Mouse (Mus musculus) cerebellum, postnatal 14 days (tissue): ENCODE measurements at regions not wholly inside any gene's neighbourhood (a gene's known extent, or its start where the extent isn't known, plus 50 kb on each side); places are given as distances from the start of the nearest gene placed in this dataset.

Experiments
- DNase-seq, 2 experiments: peaks; one replicate each; pipeline ENCODE4 v3.0.0; 2021; ENCODE audit warnings: mixed read lengths in 2 of 2

GRCm38 (mm10) chr12:58441962-58442361 lies 172.9 kb upstream of the Clec14a start:
- DNase-seq = no peak

- no peak for DNase-seq
Measured at GRCm38 (mm10) chr12:58440666-58441065, 171.6 kb upstream of the Clec14a start.

GRCm38 (mm10) chr12:58437031-58437430 lies 167.9 kb upstream of the Clec14a start:
- DNase-seq = no peak

- no peak for DNase-seq
Measured at GRCm38 (mm10) chr12:58434504-58434903, 165.4 kb upstream of the Clec14a start.

GRCm38 (mm10) chr12:58429929-58430328 lies 160.8 kb upstream of the Clec14a start:
- DNase-seq = no peak

GRCm38 (mm10) chr12:58426758-58427157 lies 157.7 kb upstream of the Clec14a start:
- DNase-seq = no peak

- no peak for DNase-seq
Measured at GRCm38 (mm10) chr12:58425961-58426360, 156.9 kb upstream of the Clec14a start.

- no peak for DNase-seq
Measured at GRCm38 (mm10) chr12:58423581-58423980, 154.5 kb upstream of the Clec14a start.

GRCm38 (mm10) chr12:58401904-58402303 lies 132.8 kb upstream of the Clec14a start:
- DNase-seq = no peak

GRCm38 (mm10) chr12:58360258-58360657 lies 91.2 kb upstream of the Clec14a start:
- DNase-seq = no peak

GRCm38 (mm10) chr12:58334163-58334562 lies 65.1 kb upstream of the Clec14a start:
- no peak for DNase-seq

GRCm38 (mm10) chr12:58329913-58330312 lies 60.8 kb upstream of the Clec14a start:
- DNase-seq = no peak

- DNase-seq = no peak
Measured at GRCm38 (mm10) chr12:58323953-58324352, 54.9 kb upstream of the Clec14a start.
